Mouse (Mus musculus) intestine, embryonic 15.5 days (tissue): ENCODE data around the gene Pck2. TPM values are rescaled to one million over a fixed set of nuclear protein-coding genes. Genes with fewer than 3 reads are reported as not detected.

Source experiments
- ATAC-seq: fragments of 200-750 bp; cut with Nextera tagmentation; 2 replicates; pipeline ENCODE4 v1.8.0; 2017; ENCODE audit warnings: moderate TSS enrichment, moderate library complexity
- H3K27ac ChIP-seq: fragments of 300-500 bp; sonication (generic); 2 replicates; pipeline ENCODE4 v1.5.1; 2015; ENCODE audit warnings: mild to moderate bottlenecking, inconsistent platforms
- H3K27me3 ChIP-seq: fragments of 300-500 bp; sonication (generic); replicated peaks from 2 replicates; pipeline ENCODE4 v1.6.1; 2015; ENCODE audit warnings: inconsistent platforms
- H3K36me3 ChIP-seq: fragments of 300-500 bp; sonication (generic); 2 replicates; pipeline ENCODE4 v1.6.1; 2015; ENCODE audit warnings: inconsistent platforms
- H3K4me1 ChIP-seq: fragments of 300-500 bp; sonication (generic); replicated peaks from 2 replicates; pipeline ENCODE4 v1.6.1; 2015; ENCODE audit warnings: inconsistent platforms
- H3K4me2 ChIP-seq: fragments of 300-500 bp; sonication (generic); replicated peaks from 2 replicates; pipeline ENCODE4 v1.6.1; 2015; ENCODE audit warnings: mild to moderate bottlenecking, inconsistent platforms
- H3K4me3 ChIP-seq: fragments of 300-500 bp; sonication (generic); replicated peaks from 2 replicates; pipeline ENCODE4 v1.5.1; 2015; ENCODE audit warnings: inconsistent platforms
- H3K9ac ChIP-seq: fragments of 300-500 bp; sonication (generic); 2 replicates; pipeline ENCODE4 v1.6.1; 2015; ENCODE audit warnings: inconsistent platforms
- H3K9me3 ChIP-seq: fragments of 300-500 bp; sonication (generic); 2 replicates; pipeline ENCODE4 v1.6.1; 2016; ENCODE audit warnings: inconsistent platforms
- WGBS: fragments of 180-500 bp; shearing (Covaris S2); methylation state at CpG from one replicate; pipeline ENCODE4 v1.1.7; 2015; 5-methylcytosine and 5-hydroxymethylcytosine counted together
- polyA plus RNA-seq: library from polyadenylated mRNA; unstranded; fragments of >200 nt; fragmentation: Nextera tagmentation; extraction: Ambion mirVana; gene quantifications from 2 replicates; pipeline ENCODE4 v1.2.1, GENCODE M21; 2015

The Pck2 gene
- polyA plus RNA-seq = 48.8 and 50.8 TPM in 2 replicates

GRCm38 (mm10) chr14:55540067-55540786 lies at the start of gene Pck2:
Pck2 (plus strand) TSS chr14:55540266.
- peaks cover 15% of the 10 kb centered on the region for H3K4me1 ChIP-seq
- WGBS = under 1% methylated on average over 32 of the region's 32 CpGs
- peak within 1 kb of the TSS; percentile 60 for H3K9ac ChIP-seq
- H3K4me2 ChIP-seq = peak within 1 kb of the TSS; percentile 71
- no peaks in the 10 kb centered on the region for H3K9me3 ChIP-seq
- H3K27ac ChIP-seq = peak within 1 kb of the TSS; percentile 90
- peaks cover 17% of the 10 kb centered on the region; the same call in 1 of the 2 replicates for H3K36me3 ChIP-seq
- ATAC-seq = peak; percentile 97
- no peaks in the 10 kb centered on the region for H3K27me3 ChIP-seq
- peak within 1 kb of the TSS; percentile 52 for H3K4me3 ChIP-seq

GRCm38 (mm10) chr14:55490361-55491201 lies 49.5 kb upstream of the Pck2 start, which contains the start of gene Carmil3:
Carmil3 (plus strand) TSS chr14:55490651.
- Histone ChIP-seq H3K4me1 (peaks cover 7% of the 10 kb centered on the region; the same call in 1 of the 2 replicates), H3K9ac (peak within 1 kb of the TSS; percentile 59), H3K9me3 (no peaks in the 10 kb centered on the region), H3K27me3 (no peaks in the 10 kb centered on the region), H3K36me3 (peaks cover 14% of the 10 kb centered on the region; the same call in 1 of the 2 replicates), H3K27ac (peak within 1 kb of the TSS; percentile 60), H3K4me3 (peak within 1 kb of the TSS; percentile 76), H3K4me2 (peak within 1 kb of the TSS; percentile 100)
- 1% methylated on average over 65 of the region's 68 CpGs for WGBS
- peak; percentile 85 for ATAC-seq

GRCm38 (mm10) chr14:55491291-55491833 lies 48.7 kb upstream of the Pck2 start:
- Histone ChIP-seq H3K9ac (peak overlapping the region; percentile 59), H3K4me1 (peaks cover 7% of the 10 kb centered on the region; the same call in 1 of the 2 replicates), H3K4me2 (peak overlapping the region; percentile 100), H3K36me3 (peaks cover 11% of the 10 kb centered on the region; the same call in 1 of the 2 replicates), H3K4me3 (peak overlapping the region; percentile 76), H3K27ac (peak overlapping the region; percentile 60), H3K9me3 (no peaks in the 10 kb centered on the region), H3K27me3 (no peaks in the 10 kb centered on the region)
- WGBS = under 1% methylated on average over 30 of the region's 30 CpGs
- ATAC-seq = peak; percentile 85

GRCm38 (mm10) chr14:55492103-55492502 lies 48.0 kb upstream of the Pck2 start:
- no peak overlapping the region for H3K4me2 ChIP-seq
- 46% methylated on average over 3 of the region's 3 CpGs for WGBS
- H3K4me1 ChIP-seq = peaks cover 7% of the 10 kb centered on the region; the same call in 1 of the 2 replicates
- H3K4me3 ChIP-seq = no peak overlapping the region
- no peak overlapping the region for H3K9ac ChIP-seq
- no peak for ATAC-seq
- peaks cover 5% of the 10 kb centered on the region; the same call in 1 of the 2 replicates for H3K36me3 ChIP-seq
- H3K27me3 ChIP-seq = no peaks in the 10 kb centered on the region
- H3K27ac ChIP-seq = no peak overlapping the region
- H3K9me3 ChIP-seq = no peaks in the 10 kb centered on the region

- no peak overlapping the region for H3K27ac ChIP-seq
- H3K4me1 ChIP-seq = peaks cover 9% of the 10 kb centered on the region; the same call in 1 of the 2 replicates
- no peaks in the 10 kb centered on the region for H3K9me3 ChIP-seq
- no peak overlapping the region for H3K4me3 ChIP-seq
- WGBS = 75% methylated on average over 20 of the region's 20 CpGs
- no peaks in the 10 kb centered on the region for H3K36me3 ChIP-seq
- H3K9ac ChIP-seq = no peak overlapping the region
- no peak overlapping the region for H3K4me2 ChIP-seq
- H3K27me3 ChIP-seq = no peaks in the 10 kb centered on the region
- no peak for ATAC-seq
These were observed 44.4 kb upstream of the Pck2 start for GRCm38 (mm10) chr14:55495509-55496240.

- Histone ChIP-seq H3K27ac (no peak overlapping the region), H3K4me3 (no peak overlapping the region)
- WGBS = 69% methylated on average over 16 of the region's 16 CpGs
These were observed 43.2 kb upstream of the Pck2 start for GRCm38 (mm10) chr14:55496761-55497448.

GRCm38 (mm10) chr14:55497449-55497821 lies 42.6 kb upstream of the Pck2 start:
- Histone ChIP-seq H3K9ac (no peak overlapping the region), H3K4me2 (no peak overlapping the region), H3K4me1 (0 out of 2 replicates have a peak, but pooled peaks cover 2% of the 10 kb centered on the region), H3K36me3 (no peaks in the 10 kb centered on the region), H3K9me3 (no peaks in the 10 kb centered on the region), H3K27ac (no peak overlapping the region), H3K27me3 (no peaks in the 10 kb centered on the region), H3K4me3 (no peak overlapping the region)
- peak; percentile 64 for ATAC-seq
- 23% methylated on average over 6 of the region's 6 CpGs for WGBS

More at GRCm38 (mm10) chr14:55496761-55497448, 43.2 kb upstream of the Pck2 start:
- Histone ChIP-seq H3K9ac (no peak overlapping the region), H3K9me3 (no peaks in the 10 kb centered on the region), H3K4me1 (0 out of 2 replicates have a peak, but pooled peaks cover 2% of the 10 kb centered on the region), H3K4me2 (no peak overlapping the region), H3K36me3 (no peaks in the 10 kb centered on the region), H3K27me3 (no peaks in the 10 kb centered on the region)
- ATAC-seq = peak; percentile 56

GRCm38 (mm10) chr14:55505612-55506011 lies 34.5 kb upstream of the Pck2 start:
- no peak overlapping the region for H3K4me2 ChIP-seq
- no peak for ATAC-seq
- WGBS = 86% methylated on average over 9 of the region's 9 CpGs

GRCm38 (mm10) chr14:55507801-55508200 lies 32.3 kb upstream of the Pck2 start:
- H3K27me3 ChIP-seq = no peaks in the 10 kb centered on the region
- no peaks in the 10 kb centered on the region for H3K36me3 ChIP-seq
- no peak overlapping the region for H3K4me2 ChIP-seq
- H3K9ac ChIP-seq = no peak overlapping the region
- H3K4me3 ChIP-seq = no peak overlapping the region
- no peaks in the 10 kb centered on the region for H3K9me3 ChIP-seq
- no peak for ATAC-seq
- no peak overlapping the region for H3K27ac ChIP-seq
- no peaks in the 10 kb centered on the region; the same call in 1 of the 2 replicates for H3K4me1 ChIP-seq
- WGBS = 47% methylated on average over 7 of the region's 7 CpGs

More at GRCm38 (mm10) chr14:55505612-55506011, 34.5 kb upstream of the Pck2 start:
- H3K4me1 ChIP-seq = no peaks in the 10 kb centered on the region; the same call in 1 of the 2 replicates
- H3K9me3 ChIP-seq = no peaks in the 10 kb centered on the region
- no peaks in the 10 kb centered on the region for H3K36me3 ChIP-seq
- no peak overlapping the region for H3K4me3 ChIP-seq
- no peak overlapping the region for H3K27ac ChIP-seq
- no peaks in the 10 kb centered on the region for H3K27me3 ChIP-seq
- no peak overlapping the region for H3K9ac ChIP-seq

GRCm38 (mm10) chr14:55509540-55509939 lies 30.5 kb upstream of the Pck2 start:
- 81% methylated on average over 10 of the region's 10 CpGs for WGBS
- no peaks in the 10 kb centered on the region for H3K9me3 ChIP-seq
- H3K36me3 ChIP-seq = no peaks in the 10 kb centered on the region
- H3K4me3 ChIP-seq = no peak overlapping the region
- no peak overlapping the region for H3K4me2 ChIP-seq
- no peaks in the 10 kb centered on the region for H3K27me3 ChIP-seq
- H3K9ac ChIP-seq = no peak overlapping the region
- H3K4me1 ChIP-seq = no peaks in the 10 kb centered on the region; the same call in 1 of the 2 replicates
- no peak for ATAC-seq
- no peak overlapping the region for H3K27ac ChIP-seq

- no peaks in the 10 kb centered on the region for H3K27me3 ChIP-seq
- H3K4me2 ChIP-seq = no peak within 1 kb of the TSS
- H3K9ac ChIP-seq = no peak within 1 kb of the TSS
- WGBS = 60% methylated on average over 18 of the region's 22 CpGs
- H3K4me1 ChIP-seq = no peaks in the 10 kb centered on the region; the same call in 1 of the 2 replicates
- H3K27ac ChIP-seq = no peak within 1 kb of the TSS
- ATAC-seq = no peak
- no peaks in the 10 kb centered on the region for H3K36me3 ChIP-seq
- no peaks in the 10 kb centered on the region for H3K9me3 ChIP-seq
- H3K4me3 ChIP-seq = no peak within 1 kb of the TSS
These were observed 29.8 kb upstream of the Pck2 start, which contains the start of gene Cpne6 for GRCm38 (mm10) chr14:55510125-55510731. Cpne6 (plus strand) TSS chr14:55510445.
